Comparison of ENCODE assay signal across 16 mouse cellular contexts in the genomic region with DNA sequence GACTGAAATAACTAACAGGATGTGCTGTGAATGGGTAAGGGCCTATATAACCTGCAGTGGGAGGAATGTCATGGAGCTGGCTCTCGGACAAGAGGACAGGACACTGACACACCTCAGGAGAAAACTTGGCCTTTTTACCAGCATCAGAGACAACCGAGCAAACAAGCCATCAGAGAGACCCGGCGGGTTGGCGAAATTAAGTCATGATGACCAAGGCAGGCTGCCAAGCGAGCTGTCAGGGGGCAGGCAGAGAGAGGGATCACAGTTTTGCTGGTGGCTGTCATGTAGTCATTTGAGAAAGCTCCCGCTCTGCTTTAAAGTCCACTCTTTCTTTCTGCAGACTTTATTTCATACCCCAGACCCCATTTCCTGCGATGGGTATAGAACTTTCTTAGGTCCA. TPM values are rescaled to one million over a fixed set of nuclear protein-coding genes. Genes with fewer than 3 reads are reported as not detected.
"Had no signal": no experiment of that assay in that cellular context is flagged by ENCODE, and none has a peak within 500 bp of the region (broad histone marks: within the 10 kb centered on the region; RNA-seq: fewer than 3 reads in every experiment).

No protein-coding gene starts in this region.

- H3K9me3 ChIP-seq: limb, embryonic 15.5 days; midbrain, embryonic 12.5 days had no signal

- ATAC-seq: liver, postnatal 0 days; lung, postnatal 0 days; midbrain, embryonic 16.5 days had no signal

- H3K36me3 ChIP-seq: limb, embryonic 15.5 days; midbrain, embryonic 12.5 days had no signal

- H3K4me3 ChIP-seq: layer of hippocampus, adult 2 months; limb, embryonic 12.5 days; limb, embryonic 15.5 days; midbrain, embryonic 12.5 days had no signal

- H3K27ac ChIP-seq: kidney, postnatal 0 days; layer of hippocampus, adult 2 months; limb, embryonic 12.5 days; limb, embryonic 15.5 days; liver, embryonic 14.5 days; macrophage; midbrain, embryonic 12.5 days had no signal

- H3K9ac ChIP-seq: limb, embryonic 12.5 days; limb, embryonic 15.5 days; liver, embryonic 14.5 days; liver, postnatal 0 days; lung, embryonic 14.5 days; midbrain, embryonic 12.5 days had no signal

- H3K4me2 ChIP-seq: limb, embryonic 12.5 days; limb, embryonic 15.5 days; liver, embryonic 11.5 days; lung, embryonic 14.5 days; midbrain, embryonic 12.5 days had no signal

- DNase-seq: kidney, postnatal 25 days; layer of hippocampus, adult 9-11 months; liver, postnatal 0 days; lung, embryonic 14.5 days; thymus, adult 18-20 months; thymus, postnatal 36 days had no signal

- H3K27me3 ChIP-seq: limb, embryonic 12.5 days; limb, embryonic 15.5 days; midbrain, embryonic 12.5 days had no signal

RNA-seq across cellular contexts. Expression of a gene that starts 27.3 kb away (rescaled TPM):
- polyA plus RNA-seq: macrophage had no signal
